Mouse (Mus musculus) hindbrain, postnatal 0 days (tissue): Measurements from ENCODE around the gene Cspg5. TPM values are rescaled to one million over a fixed set of nuclear protein-coding genes. Genes with fewer than 3 reads are reported as not detected.

Experiments used
- ATAC-seq: fragments of 200-750 bp; cut with Nextera tagmentation; 2 replicates; pipeline ENCODE4 v1.8.0; 2017; ENCODE audit warnings: mild to moderate bottlenecking, moderate TSS enrichment, moderate library complexity
- DNase-seq: peaks from one replicate; pipeline ENCODE4 v3.0.0-alpha.2; 2015; ENCODE audit warnings: low spot score
- H3K27ac ChIP-seq: fragments of 300-500 bp; sonication (generic); 2 replicates; pipeline ENCODE4 v1.5.1; 2014; ENCODE audit warnings: mild to moderate bottlenecking
- H3K27me3 ChIP-seq: fragments of 300-500 bp; sonication (generic); 2 replicates; pipeline ENCODE4 v1.6.1; 2014; ENCODE audit warnings: low read length, mixed read lengths; ENCODE audit not compliant: insufficient read depth
- H3K36me3 ChIP-seq: fragments of 300-500 bp; sonication (generic); 2 replicates; pipeline ENCODE4 v1.6.1; 2014; ENCODE audit warnings: low read length, mixed read lengths; ENCODE audit not compliant: insufficient read depth
- H3K4me1 ChIP-seq: fragments of 300-500 bp; sonication (generic); 2 replicates; pipeline ENCODE4 v1.6.1; 2014; ENCODE audit warnings: antibody characterized with exemption, low read length, mixed read lengths; ENCODE audit not compliant: insufficient read depth
- H3K4me2 ChIP-seq: fragments of 300-500 bp; sonication (generic); 2 replicates; pipeline ENCODE4 v1.6.1; 2014; ENCODE audit warnings: low read depth, mild to moderate bottlenecking, low read length, moderate library complexity, mixed read lengths
- H3K4me3 ChIP-seq: fragments of 300-500 bp; sonication (generic); 2 replicates; pipeline ENCODE4 v1.5.1; 2014; ENCODE audit warnings: low read length
- H3K9ac ChIP-seq: fragments of 300-500 bp; sonication (generic); replicated peaks from 2 replicates; pipeline ENCODE4 v1.6.1; 2014; ENCODE audit warnings: mild to moderate bottlenecking, low read length, moderate library complexity, mixed read lengths
- H3K9me3 ChIP-seq: fragments of 300-500 bp; sonication (generic); 2 replicates; pipeline ENCODE4 v1.6.1; 2016; ENCODE audit warnings: low read length, mixed read lengths
- CTCF ChIP-seq: IDR thresholded peaks from 2 replicates; pipeline ENCODE4 v1.5.1; 2016; ENCODE audit warnings: antibody characterized with exemption, control low read depth, low read depth
- WGBS: fragments of 180-500 bp; shearing (Covaris S2); extraction: QIAGEN DNeasy Blood & Tissue Kit; methylation state at CpG from one replicate; pipeline ENCODE4 v1.1.7; 2014; 5-methylcytosine and 5-hydroxymethylcytosine counted together
- polyA plus RNA-seq: library from polyadenylated mRNA; unstranded; fragments of >200 nt; fragmentation: Nextera tagmentation; extraction: Ambion mirVana; gene quantifications from 2 replicates; pipeline ENCODE4 v1.2.1, GENCODE M21; 2015
- total RNA-seq: library from RNA; depleted of rRNA; stranded (reverse); fragments of >200 nt; gene quantifications from 2 replicates; pipeline ENCODE4 v1.2.3, GENCODE M21; 2014

Cspg5 gene
- total and polyA plus RNA-seq, 2 experiments from 2014 or later = 266 to 412 TPM

DNA sequence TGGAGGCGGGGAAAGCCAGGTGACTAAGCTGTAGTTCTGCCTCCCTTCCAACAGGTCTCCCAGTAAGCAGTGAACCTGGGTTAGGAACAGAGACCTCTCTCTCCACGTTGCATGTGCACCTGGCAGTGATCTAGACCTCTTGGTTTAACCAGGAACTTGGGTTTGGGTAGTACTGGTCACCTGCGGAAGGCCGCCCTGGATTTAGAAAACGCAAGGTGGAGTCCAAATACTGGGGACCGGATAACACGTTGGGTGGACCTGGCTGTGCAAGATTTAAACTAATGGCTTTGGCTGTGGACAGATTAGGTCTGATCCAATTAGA is 945 bp downstream of the Cspg5 start:
- H3K4me2 ChIP-seq = peak overlapping the region; percentile 96
- peak overlapping the region; percentile 72 for H3K4me3 ChIP-seq
- H3K4me1 ChIP-seq = peaks cover 15% of the 10 kb centered on the region
- no peaks in the 10 kb centered on the region for H3K27me3 ChIP-seq
- H3K9ac ChIP-seq = peak overlapping the region; percentile 87
- ATAC-seq (no peak; the same call in 1 of the 2 replicates), DNase-seq (peak; percentile 14)
- 29% methylated on average over 7 of the region's 7 CpGs for WGBS
- H3K27ac ChIP-seq = peak overlapping the region; percentile 96
- H3K9me3 ChIP-seq = no peaks in the 10 kb centered on the region
- TF ChIP-seq CTCF = peak; percentile 19; the same call in 1 of the 2 replicates
- 0 out of 2 replicates have a peak, but pooled peaks cover 4% of the 10 kb centered on the region for H3K36me3 ChIP-seq

DNA sequence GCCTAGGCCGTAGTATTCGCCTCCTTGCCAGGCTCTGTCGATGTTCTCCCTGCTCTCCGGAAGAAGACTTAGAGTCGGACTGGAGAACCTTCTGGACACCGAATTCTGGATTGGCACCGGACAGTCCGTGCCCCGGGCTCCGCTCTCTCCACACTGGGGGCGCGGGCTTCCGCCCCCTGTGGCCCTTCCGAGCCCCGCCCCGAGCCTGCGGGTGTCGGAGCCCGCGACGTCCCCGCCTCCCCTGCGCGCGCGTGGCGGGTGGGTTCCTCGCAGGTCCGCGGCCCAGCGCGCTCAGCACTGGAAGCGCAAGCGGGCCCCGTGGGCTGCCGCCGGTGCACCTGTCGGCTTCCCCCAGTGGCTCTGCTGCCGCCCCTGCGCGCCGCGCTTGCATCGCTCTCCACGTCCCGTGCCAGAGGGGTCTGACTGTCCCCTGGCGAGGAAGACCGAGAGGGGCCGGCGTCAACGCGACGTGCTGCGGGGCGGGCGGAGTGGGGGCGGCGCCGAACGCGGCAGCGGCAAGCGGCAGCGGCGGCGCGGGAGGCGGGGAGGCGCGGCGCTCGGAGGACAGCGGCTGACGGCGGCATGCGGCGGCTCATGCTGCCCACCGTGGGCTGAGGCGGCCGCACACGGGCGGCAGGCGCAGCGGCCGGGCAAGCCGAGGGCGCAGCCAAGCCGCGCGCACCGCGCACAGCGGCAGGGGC is 1.5 kb downstream of the Cspg5 start:
- ATAC-seq = peak; percentile 55
- Histone ChIP-seq H3K27ac (peak overlapping the region; percentile 96), H3K4me2 (peak overlapping the region; percentile 96), H3K27me3 (no peaks in the 10 kb centered on the region), H3K4me3 (peak overlapping the region; percentile 72), H3K9me3 (no peaks in the 10 kb centered on the region), H3K4me1 (peaks cover 16% of the 10 kb centered on the region), H3K9ac (peak overlapping the region; percentile 87), H3K36me3 (0 out of 2 replicates have a peak, but pooled peaks cover 4% of the 10 kb centered on the region)
- TF ChIP-seq CTCF = no peak
- WGBS = under 1% methylated on average over 84 of the region's 93 CpGs
- peak; percentile 84 for DNase-seq

DNA sequence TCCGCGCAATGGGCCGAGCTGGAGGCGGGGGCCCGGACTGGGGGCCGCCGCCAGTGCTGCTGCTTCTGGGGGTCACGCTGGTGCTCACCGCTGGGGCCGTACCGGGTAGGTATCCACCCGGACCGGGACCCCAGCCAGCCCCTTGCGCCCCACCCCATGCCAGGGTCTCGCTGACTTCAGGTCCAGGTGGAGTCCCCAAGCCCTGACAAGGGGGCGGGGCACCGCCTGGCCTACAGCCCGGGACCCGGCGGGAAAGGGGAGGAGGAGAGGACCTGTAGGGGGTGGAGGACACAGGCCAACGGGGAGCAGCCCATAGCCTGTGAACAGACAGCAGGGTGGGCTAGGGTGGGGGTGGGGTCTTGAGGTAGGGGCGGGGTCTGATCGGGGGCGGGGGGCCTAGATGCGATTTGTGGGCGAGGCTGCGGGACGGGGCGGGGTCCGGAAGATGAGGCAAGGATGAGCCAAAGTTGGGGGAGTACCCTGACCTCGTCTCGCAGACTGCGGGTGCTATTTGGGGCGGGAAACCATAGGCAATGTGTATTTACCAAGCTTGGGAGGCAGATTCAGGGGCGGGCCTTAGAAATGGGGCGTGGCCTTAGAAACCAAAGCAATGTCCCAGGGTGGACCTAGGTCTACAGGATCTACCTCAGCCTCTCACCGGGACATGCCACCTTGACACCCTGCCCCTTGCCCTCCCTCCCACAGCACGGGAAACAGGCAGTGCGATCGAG is 2.2 kb downstream of the Cspg5 start:
- H3K36me3 ChIP-seq = no peaks in the 10 kb centered on the region
- peak overlapping the region; percentile 96 for H3K4me2 ChIP-seq
- ATAC-seq = peak; percentile 66
- peak overlapping the region; percentile 87 for H3K9ac ChIP-seq
- peak overlapping the region; percentile 96 for H3K27ac ChIP-seq
- no peaks in the 10 kb centered on the region for H3K9me3 ChIP-seq
- no peak for TF ChIP-seq CTCF
- H3K27me3 ChIP-seq = no peaks in the 10 kb centered on the region
- peak; percentile 81 for DNase-seq
- peaks cover 22% of the 10 kb centered on the region for H3K4me1 ChIP-seq
- peak overlapping the region; percentile 72 for H3K4me3 ChIP-seq
- WGBS = 2% methylated on average over 34 of the region's 40 CpGs

DNA sequence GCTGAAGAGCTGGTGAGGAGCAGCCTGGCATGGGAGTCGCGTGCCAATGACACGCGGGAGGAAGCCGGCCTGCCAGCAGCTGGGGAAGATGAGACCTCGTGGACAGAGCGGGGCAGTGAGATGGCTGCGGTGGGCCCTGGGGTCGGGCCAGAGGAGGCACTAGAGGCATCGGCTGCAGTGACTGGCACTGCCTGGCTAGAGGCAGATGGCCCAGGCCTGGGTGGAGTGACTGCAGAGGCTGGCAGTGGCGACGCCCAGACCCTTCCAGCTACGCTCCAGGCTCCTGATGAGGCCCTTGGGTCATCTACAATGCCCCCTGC is 2.7 kb downstream of the Cspg5 start:
- 16% methylated on average over 13 of the region's 13 CpGs for WGBS
- H3K27me3 ChIP-seq = no peaks in the 10 kb centered on the region
- peak; percentile 54 for DNase-seq
- peak overlapping the region; percentile 96 for H3K4me2 ChIP-seq
- ATAC-seq = peak; percentile 22
- peak; percentile 38 for TF ChIP-seq CTCF
- peak overlapping the region; percentile 87 for H3K9ac ChIP-seq
- H3K27ac ChIP-seq = peak overlapping the region; percentile 96
- H3K4me3 ChIP-seq = peak overlapping the region; percentile 72
- no peaks in the 10 kb centered on the region for H3K9me3 ChIP-seq
- H3K36me3 ChIP-seq = no peaks in the 10 kb centered on the region
- H3K4me1 ChIP-seq = peaks cover 22% of the 10 kb centered on the region

DNA sequence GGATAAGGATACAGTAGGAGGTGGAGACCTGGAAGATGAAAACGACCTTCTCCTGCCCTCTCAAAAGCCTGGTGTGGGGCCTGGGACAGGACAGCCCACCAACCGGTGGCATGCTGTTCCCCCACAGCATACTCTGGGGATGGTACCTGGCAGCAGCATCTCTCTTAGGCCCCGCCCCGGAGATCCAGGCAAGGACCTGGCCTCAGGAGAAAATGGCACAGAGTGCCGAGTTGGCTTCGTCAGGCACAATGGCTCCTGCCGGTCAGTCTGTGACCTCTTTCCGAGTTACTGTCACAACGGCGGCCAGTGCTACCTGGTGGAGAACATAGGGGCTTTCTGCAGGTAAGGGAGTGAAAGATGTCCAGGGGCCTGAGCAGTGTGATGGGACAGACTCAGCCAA is 3.5 kb downstream of the Cspg5 start:
- Histone ChIP-seq H3K4me1 (peaks cover 22% of the 10 kb centered on the region), H3K27ac (peak overlapping the region; percentile 96; the same call in 1 of the 2 replicates)

DNA sequence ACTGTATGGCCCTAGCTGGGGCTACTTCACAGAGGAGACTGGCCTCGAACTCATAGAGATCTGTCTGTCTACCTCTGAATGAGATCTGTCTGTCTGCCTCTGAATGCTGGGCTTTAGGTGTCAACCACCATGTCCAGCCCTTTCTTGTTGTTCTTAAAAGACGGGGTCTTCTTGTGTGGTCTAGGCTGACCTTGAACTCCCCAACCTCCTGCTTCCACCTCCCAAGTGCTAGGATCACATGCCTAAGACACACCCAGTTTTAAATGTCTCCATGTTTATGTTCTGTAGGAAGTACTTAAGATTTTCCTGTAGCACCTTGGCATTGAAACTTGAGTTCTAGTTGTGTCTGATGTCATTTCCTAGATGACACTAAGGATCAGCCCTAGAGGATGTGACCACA is 5.3 kb downstream of the Cspg5 start:
- 0 out of 2 replicates have a peak overlapping the region, but pooled peaks have one; percentile 31 for H3K9ac ChIP-seq

More for the DNA sequence above, 3.5 kb downstream of the Cspg5 start:
- H3K9me3 ChIP-seq = no peaks in the 10 kb centered on the region
- 81% methylated on average over 10 of the region's 10 CpGs for WGBS
- DNase-seq (no peak), ATAC-seq (no peak)
- H3K4me3 ChIP-seq = no peak overlapping the region
- H3K27me3 ChIP-seq = no peaks in the 10 kb centered on the region
- peaks cover 4% of the 10 kb centered on the region; the same call in 1 of the 2 replicates for H3K36me3 ChIP-seq
- peak overlapping the region; percentile 96 for H3K4me2 ChIP-seq
- no peak for TF ChIP-seq CTCF
- 0 out of 2 replicates have a peak overlapping the region, but pooled peaks have one; percentile 87 for H3K9ac ChIP-seq

More for the DNA sequence above, 5.3 kb downstream of the Cspg5 start:
- H3K9me3 ChIP-seq = no peaks in the 10 kb centered on the region
- H3K27ac ChIP-seq = peak overlapping the region; percentile 85
- 56% methylated on average over 2 of the region's 2 CpGs for WGBS
- H3K4me1 ChIP-seq = peaks cover 22% of the 10 kb centered on the region
- no peak for TF ChIP-seq CTCF
- DNase-seq (no peak), ATAC-seq (no peak)
- peak overlapping the region; percentile 33; the same call in 1 of the 2 replicates for H3K4me2 ChIP-seq
- H3K36me3 ChIP-seq = peaks cover 4% of the 10 kb centered on the region; the same call in 1 of the 2 replicates
- H3K4me3 ChIP-seq = no peak overlapping the region
- no peaks in the 10 kb centered on the region for H3K27me3 ChIP-seq
